Mouse (Mus musculus) kidney, postnatal 10 days (tissue): Measurements from ENCODE around the gene Xntrpc.
A peak's percentile ranks its signal among the peaks of the same experiment; 100 is the strongest.
"Not testable (repeated sequence)": the region's sequence is repeated elsewhere in the genome, so short reads cannot be mapped to it uniquely, and the experiment has no call there.

ENCODE experiments used
- DNase-seq: peaks from one replicate; pipeline ENCODE4 v3.0.0; 2021; ENCODE audit warnings: mixed read lengths

Xntrpc gene

DNA sequence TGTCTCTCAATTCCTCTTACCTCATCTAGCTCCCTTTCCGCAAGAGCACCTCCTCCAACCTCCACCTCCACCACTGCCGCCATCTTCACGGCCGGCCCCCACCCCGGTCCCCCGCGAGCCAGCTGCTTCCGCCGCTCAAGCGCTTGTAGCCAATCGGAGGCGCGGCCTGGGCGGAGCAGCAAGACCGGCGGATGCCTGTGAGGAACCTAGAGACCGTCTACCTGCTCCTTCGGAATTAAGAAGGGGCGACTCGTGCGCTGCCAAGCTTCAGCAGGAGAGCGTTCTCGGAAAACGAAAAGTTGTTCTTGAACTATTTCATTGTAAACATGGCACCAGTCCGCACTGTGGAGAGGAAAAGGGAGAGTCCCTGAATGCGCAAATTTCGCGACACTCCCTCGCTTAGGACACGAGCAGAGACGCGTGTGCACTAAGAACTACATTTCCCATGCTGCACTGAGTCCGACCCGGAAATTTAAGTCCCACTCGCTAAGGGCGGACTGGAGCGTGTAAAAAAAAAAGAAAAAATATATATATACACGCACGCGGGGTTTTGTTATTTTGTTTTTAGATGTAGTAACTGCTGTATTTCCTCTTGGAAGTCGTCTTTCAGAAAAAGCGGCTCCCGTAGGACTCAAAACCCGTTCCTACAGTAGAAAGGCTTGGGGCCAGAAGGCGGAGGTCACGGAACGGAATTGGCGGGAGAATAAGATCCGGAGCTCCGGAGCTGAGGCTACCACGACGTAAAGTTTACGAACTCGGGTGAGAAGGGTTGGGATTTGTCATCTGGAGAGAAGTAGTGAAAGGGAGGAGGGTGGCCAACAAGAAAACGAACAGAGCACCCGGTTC, at the start of gene Xntrpc, which contains the start of the genes Rnf121 and Xndc1:
TSS of gene Xntrpc (plus strand) at position 668 of the 846 bp plus-strand sequence.
TSS of gene Rnf121 (minus strand) at position 424 of the 846 bp plus-strand sequence.
TSS of gene Xndc1 (plus strand) at position 466 of the 846 bp plus-strand sequence.
- DNase-seq = peak; percentile 95

DNA sequence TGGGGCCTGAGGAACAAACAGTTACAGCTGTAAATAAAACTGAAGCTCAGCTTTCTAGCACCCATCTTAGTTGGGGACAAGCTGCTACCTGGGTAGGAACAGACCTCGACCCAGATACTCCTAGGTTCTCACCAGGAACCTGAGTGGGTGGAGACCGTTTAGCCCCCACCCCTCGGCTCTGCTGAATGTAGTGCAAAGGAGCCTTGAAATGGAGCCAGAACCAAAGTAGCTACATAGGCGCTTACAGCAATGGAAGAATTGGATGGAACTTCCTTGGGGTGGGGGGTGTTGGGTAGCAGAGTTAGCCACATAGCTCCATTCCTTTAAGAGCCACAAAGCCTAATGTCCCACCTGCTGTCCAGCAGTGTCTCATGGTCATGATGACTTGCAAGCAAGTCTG, 48.6 kb upstream of the Xntrpc start:
- no peak for DNase-seq

DNA sequence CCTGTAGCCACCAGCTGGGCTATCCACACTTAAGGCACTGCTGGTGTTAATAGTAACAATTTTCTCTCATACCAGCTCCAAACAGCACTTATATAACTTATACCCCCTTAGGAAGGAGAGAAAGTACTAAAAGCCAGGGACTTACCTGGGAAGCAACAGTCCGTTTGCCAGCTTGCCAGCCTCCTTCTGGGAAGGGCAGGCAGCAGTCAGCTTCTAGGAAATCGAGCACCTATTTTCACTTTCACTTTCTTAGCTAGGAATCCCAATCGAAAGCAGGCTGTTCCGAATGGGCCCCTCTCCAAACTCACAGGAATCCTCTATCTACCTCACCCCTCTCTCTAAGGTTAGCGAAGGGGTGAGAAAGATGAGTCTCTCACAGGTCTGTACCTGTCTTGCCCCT, 48.1 kb upstream of the Xntrpc start:
- no peak for DNase-seq

DNA sequence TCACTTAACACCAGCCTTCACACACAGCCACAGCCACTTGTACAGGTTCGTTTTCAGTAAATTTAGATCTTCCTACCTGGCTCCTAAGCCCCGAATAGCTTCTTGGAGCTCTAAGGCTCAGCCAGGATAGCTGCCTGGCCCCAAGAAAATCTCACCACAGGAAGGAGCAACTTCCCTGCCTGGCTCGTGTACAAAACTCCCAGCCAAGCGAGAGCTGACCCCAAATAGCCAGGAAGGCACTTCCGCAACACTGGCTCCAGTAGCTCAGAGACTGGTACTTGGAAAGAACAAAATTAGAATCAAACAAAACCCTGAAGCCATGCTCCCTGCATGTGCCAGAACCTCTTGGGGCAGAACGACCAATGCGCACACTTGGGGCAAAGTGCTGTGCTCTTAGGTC, 47.5 kb upstream of the Xntrpc start:
- peak; percentile 56 for DNase-seq

DNA sequence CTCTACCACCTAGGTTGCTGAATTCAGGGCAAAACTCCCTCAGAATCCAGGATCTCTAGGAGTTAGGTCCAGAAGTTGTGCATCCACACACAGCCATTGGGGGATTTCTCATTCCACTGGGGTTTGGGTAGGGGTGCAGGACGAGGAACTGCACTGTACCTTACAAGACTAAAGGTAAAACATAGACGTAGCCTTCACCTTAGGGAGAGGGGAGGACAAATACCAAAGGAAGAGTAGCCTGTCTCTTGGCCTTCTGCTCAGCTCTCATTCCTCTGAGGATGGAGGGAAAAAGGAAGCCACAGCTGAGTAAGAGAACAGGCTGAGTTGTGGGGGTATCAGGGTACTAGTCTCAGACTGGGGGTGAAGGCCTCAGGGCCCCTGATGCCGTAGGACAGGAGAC, 46.9 kb upstream of the Xntrpc start, which contains the start of gene Il18bp:
TSS of gene Il18bp (minus strand) at position 101 of the 400 bp plus-strand sequence.
- DNase-seq = no peak

DNA sequence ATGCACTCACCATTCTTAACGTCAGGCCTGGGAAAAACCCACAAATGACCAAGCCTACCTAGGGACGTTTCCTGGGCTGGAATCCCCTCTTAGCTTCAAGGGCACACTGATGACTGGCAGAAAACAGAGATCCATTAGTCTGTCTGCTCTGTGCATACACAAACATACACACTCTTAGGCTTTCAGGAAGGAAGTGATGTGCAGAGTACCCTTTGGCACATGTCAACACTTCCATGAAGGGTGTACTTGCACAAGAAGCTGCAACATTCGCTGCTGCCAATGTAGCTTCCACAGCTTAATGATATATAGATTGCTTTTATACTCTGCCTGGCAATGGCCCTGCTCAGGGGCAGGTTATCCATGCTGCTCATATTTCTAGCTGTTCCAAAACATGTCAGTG, 46.2 kb upstream of the Xntrpc start:
- DNase-seq = no peak

DNA sequence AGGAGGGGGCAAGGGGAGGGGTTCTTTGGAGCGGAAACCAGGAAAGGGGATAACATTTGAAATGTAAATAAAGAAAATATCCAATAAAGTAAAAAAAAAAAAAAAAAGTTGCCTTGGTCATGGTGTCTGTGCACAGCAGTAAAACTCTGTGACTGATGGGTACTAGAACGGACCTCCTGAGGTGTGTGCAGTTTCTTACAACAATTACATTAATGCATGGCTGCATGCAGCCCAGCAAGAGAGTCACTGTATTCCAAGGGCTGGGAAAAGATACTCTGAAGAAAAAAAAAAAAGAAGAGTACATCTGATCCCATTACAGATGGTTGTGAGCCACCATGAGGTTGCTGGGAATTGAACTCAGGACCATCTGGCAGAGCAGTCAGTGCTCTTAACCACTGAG, 44.6 kb upstream of the Xntrpc start:
- not testable (repeated sequence) for DNase-seq

DNA sequence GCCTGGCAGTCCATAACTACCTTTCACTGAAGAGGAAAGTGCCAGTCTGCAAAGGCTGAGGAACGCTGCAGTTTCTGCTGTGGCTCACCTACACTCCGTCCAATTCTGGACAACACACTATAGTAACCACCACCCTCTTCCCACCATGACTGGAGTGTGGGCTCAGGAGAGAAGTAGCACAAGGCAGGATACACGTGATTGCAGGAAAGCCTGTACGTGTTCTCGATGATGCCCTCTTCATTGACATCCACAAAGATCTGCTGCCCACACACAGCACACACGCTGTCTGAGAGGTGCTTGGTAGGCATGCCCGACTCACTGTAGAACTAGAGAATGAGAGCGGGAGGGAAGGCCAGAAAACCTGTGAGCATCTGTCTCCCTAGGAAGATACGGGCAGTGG, 41.7 kb upstream of the Xntrpc start:
- no peak for DNase-seq

DNA sequence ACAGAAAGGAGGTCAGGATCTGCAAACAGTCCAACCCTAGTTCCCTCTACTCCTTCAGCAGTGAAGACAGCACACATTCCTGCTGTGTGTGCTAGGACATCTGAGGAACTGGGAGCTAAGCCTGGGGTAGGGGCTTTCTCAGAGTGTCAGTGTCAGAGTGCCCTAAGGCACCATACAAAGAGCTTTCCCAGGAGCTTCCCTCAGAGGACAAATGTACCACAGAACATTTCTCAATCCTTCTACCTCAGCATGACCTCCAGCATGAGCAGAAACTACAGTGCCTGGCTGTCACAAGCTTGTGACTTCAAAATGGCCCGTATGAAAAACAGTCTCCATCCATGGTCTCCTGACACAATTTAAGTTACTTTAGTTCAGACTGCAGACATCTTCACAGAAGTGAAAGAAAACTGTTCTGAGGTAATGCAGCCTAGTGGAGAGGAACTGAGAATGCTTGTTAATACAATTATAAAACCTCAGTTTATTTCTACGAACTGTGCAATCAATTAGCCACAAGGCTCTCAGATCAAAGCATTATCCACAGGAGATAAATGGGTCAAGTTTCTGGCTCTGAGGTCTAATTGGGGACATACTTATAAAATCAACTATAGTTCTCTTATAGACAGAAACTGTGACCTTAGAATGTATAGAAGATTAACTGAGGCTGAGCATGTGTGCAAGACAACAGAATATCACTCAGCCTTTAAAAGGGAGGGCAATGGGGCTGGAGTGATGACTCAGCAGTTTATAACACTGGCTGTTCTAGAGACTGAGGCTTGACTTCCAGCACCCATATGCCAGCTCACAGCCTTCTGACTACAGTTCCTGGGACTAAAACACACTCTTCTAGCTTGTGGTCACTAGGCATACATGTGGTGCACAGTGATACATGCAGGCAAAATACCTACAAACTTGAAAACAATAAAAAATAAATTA, 40.1 kb upstream of the Xntrpc start:
- DNase-seq = no peak

DNA sequence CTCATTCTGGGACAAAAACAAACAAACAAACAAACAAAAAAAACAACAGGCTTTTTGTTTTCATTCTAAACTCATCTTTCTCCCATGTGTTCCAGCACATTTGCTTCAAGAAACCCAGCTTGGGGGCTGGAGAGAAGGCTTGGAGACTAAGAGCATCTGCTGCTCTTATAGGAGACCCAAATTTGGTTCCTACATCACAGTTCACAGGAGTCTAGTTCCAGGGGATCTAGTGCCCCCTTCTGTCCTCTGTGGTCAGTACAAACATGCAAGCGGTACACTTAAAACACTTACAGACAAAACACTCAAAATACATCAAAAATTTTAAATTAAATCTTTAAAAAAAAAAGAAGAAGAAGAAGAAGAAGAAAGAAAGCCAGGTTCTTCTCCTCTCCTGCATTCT, 30.6 kb upstream of the Xntrpc start:
- no peak for DNase-seq

DNA sequence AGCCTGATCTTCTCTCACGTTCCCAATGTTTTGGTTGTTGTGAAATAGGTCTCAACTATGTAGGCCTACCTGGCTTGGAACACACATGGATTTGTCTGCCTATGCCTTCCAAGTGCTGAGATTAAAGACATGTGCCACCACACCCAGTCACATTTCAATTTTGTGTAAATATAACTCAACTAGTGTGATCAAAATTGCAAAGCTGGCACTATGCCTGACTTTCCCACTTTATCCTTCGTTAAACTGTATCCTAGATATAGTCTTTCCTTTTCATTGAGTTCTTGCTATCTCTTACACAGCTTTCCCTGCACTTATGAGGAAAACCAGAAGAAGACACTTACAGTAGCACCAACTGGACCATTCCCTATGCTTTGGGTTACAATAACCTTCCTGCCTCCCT, 30.0 kb upstream of the Xntrpc start:
- no peak for DNase-seq

DNA sequence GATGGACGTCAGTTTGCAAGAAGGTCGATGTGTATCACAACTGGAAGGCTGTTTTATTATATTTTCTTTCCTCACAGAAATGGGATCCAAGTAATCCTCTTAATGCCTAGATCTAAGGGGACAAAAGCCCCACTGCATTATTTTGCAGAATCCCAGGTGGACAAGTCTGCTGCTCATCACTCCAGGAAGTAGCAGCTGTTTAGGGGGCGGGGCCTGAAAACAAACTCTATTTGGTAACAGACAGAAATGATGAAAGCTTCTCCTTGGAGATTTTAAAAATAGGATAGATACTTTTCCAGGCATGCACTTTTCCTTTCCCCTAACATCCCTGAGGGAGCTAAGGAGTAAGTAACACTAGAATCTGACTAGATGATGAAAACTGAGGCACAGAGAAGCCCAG, 28.2 kb upstream of the Xntrpc start:
- no peak for DNase-seq

DNA sequence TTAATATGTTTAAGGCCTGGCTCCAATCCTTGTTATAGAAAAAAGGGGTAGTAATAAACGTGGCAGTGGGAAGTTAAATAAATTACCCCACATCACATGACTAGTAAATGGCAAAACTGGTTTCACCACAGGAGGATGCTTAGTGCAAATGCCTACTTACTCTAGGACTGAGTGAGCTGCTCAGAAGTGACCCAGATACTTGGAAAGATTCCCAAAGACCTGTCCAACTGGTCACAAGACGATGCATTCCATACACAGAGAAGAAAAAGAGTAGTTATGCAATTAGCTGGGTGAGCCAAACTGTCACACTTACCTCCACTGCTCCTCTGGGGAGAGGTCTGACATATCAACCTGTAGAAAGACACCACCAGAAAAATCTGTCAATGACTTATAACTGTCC, 23.2 kb upstream of the Xntrpc start:
- no peak for DNase-seq

DNA sequence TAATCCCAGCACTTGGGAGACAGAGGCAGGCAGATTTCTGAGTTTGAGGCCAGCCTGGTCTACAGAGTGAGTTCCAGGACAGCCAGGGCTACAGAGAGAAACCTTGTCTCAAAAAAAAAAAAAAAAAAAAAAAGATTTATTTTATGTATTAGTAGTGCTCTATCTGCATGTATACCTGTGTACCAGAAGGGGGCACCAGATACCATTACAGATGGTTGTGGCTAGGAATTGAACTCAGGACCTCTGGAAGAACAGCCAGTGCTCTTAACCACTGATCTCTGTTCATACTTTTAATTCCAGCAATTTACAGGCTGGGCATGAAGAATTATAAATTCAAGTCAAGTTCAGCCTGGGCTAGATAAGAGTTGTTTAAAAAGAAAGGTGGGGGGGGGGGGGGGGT, 17.0 kb upstream of the Xntrpc start:
- DNase-seq = not testable (repeated sequence)

DNA sequence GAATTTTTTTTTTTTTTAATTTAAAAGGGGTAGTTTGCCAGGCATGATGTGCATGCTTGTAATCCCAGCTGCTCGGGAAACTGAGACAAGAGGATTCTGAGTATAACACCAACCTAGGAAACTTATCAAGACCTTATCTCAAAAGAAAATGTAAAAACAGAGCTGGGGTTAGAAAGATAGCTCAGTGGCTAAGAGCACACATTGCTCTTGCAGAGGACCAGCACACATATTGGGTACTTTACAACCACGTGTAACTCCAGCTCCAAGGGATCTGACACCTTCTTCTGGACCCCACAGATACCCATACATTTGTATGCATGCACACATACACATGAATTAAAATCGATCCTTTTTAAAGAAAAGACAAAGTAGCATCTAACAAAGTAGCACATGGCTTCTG, 4.2 kb upstream of the Xntrpc start:
- DNase-seq = no peak

DNA sequence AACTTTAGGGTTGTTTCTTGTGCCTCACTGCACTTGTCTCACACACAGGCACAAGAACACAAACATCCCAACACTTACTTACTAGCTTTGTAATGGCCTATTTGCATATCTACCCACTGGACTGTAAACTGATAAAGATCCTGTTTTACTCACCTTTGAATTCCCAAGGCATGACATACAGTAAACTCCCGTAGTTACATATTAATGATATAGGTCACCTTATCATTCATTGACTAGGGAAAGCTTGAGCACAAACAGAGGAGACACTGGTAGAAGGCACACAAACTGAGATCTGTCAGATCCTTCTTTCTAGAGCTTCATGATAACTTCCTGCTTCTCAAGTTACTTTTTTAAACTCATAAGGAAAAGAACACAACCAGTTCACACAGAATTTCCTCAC, 3.3 kb upstream of the Xntrpc start:
- DNase-seq = no peak

DNA sequence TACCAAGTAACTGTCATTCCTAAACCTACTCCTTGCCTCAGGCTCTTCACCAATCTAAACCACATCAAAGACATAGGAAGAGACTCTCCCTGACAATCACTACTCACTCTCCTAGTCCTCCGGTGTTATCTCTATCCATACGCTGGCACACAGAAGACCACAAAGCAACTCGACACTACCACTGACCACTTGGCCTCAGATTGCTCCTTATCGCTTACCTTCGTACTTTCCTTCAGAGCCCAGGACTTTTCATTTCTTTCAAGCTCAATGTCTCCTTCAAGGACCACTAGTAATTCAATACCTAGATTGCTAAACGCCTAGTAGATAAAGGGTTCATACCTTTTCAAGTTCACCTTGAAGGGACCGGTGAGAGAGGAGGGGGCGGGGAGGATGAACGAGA, 1.6 kb upstream of the Xntrpc start:
- no peak for DNase-seq

DNA sequence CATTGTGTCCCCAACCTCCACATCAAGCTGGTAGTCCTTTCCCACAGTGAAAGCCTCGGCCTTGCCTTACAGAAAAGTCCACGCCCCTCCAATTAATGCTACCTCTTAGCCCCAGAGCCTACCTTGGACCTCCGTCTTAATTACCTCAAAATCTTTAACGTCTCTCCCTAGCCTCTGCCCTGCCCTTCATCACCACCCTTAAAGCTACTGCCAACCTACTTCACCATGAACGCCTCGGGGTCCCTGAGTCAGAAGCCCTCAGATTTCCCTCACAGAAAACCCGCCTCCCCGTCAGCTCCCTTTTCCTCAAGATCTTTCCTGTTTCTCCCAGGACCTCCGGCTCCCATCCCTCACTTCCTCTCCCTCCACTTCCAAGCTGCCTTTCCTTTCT, 863 bp upstream of the Xntrpc start:
- no peak for DNase-seq

DNA sequence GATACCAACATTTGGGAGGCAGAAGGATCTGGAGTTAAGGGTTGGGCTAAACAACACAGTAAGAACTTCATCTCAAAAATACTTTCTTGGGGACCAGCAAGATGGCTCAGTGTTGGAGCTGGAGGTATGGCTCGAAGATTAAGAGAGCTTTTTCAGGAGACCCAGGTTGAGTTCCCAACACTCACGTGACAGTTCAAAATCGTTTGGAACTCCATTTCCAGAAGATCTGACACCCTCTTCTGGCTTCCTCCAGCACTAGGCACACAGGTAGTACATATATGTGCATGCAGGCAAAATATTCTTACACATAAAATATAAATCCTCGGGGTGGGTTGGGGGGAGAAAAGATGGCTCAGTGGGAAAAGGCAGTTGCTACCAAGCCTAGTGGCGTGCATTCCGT, 850 bp downstream of the Xntrpc start:
- no peak for DNase-seq

DNA sequence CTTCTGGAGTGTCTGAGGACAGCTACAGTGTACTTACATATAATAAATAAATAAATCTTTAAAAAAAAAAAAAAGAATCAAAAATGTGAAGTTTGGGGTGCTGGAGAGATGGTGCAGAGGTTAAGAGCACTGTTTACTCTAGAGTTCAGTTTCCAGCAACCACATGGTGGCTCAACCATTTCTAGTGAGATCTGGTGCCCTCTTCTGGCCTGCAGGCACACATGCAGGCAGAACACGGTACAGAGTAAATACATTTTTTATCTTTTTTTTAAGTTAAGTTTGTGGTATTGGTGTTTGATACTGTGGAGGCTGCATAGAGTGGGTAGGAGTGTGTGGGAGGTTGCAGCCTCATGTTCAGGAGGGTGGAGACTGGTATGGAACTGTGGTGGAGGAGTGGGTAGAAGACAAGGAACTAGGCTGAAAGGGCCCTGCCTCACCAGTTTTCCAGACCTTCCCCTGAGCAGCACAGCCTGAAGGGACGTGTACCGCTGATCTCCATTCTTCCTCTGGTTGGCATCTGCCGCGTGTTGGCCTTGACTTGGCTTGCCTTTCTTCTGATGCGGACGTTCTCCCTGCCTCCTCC, 11.3 kb downstream of the Xntrpc start:
- peak; percentile 39 for DNase-seq

DNA sequence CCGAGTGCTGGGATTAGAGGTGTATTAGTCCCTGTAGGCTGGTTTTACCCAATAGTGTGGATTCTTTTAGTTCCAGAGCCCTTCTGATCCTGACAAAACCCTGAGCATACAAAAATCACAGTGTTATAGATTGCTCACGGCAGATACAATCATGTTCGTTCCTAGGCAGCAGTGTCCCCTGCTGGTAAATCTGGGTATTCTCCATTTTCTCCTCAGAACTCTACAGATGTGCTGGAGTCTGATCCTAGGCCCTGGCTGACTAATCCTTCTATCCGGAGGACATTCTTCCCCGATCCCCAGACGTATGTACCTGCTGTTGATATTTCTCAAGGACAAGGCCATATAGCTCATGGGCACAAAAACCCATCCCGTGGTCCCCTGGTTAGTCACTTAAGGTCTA, 13.0 kb downstream of the Xntrpc start:
- peak; percentile 54 for DNase-seq

DNA sequence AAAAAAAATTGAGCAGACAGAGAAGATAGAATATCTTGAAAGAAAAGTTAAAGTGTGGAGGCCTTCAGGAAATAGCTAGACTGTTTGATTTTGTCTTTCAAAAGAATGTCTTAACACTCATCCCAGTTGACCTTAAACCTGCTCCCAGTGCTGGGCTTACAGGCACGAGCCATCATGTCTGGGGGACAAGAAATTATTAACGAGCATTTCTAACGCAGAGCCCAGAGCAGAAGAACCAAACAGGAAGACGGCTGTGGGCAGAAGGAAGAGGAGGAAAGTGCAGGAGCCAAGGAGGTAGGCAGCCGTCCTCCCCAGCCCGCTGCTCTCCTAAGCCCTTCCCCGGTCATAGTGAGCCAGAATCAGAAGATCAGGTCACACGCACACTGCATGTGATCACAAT, 14.8 kb downstream of the Xntrpc start:
- no peak for DNase-seq

DNA sequence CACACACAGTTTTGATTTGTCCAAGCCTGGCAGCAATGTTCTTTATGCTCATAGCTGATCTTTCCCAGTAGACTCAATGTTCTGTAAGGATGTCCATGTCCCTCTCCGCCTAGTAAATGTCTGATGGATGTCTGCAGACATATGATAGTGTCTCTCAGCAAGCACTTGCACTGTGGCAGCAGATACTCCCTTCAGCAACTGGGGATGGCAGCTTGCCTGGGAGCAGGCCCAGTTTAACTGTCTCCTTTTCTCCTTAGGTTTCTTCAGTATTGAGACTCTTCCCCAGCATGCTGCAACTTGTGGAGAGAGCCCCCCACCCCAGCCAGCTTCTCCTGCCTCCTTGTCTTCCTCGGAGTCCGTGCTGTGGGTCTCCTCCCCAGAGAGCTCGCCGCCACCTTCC, 16.3 kb downstream of the Xntrpc start:
- no peak for DNase-seq
